ENCODE assay signal across 15 mouse cellular contexts in the genomic region with DNA sequence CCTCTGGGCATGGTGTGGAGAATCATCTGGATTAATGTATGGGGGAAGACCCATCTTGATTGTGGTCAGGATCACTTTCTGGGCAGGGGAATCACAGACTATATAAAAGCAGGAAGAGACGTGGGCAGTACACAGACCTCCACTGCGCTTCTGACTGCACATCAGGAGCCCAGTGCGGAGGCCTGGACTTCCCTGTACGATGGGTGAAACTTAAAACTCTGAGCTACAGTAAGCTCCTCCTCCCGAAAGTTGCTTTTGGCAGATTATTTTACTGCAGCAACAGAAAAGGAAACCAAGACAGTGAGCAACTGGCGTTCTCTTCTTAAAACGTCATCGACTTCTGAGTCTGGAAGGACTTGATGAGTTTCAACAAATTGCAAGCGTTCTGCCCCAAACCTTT. TPM values are rescaled to one million over a fixed set of nuclear protein-coding genes. Genes with fewer than 3 reads are reported as not detected.
DNase-seq lines count a peak whose midpoint lies in the region; ATAC-seq and TF ChIP-seq lines count a peak whose summit lies in the region.
"Had no signal": no experiment of that assay in that cellular context is flagged by ENCODE, and none has a peak within 500 bp of the region (broad histone marks: within the 10 kb centered on the region; RNA-seq: fewer than 3 reads in every experiment).

No protein-coding gene starts in this region.

- no peak for ATAC-seq in embryonic facial prominence, embryonic 14.5 days (ENCODE audit: low read depth)
- 0 out of 2 replicates have a peak, but pooled peaks have one; percentile 22 for ATAC-seq in megakaryocyte-erythroid progenitor cell, adult 5-6 weeks (replicated peaks; ENCODE audit: low FRiP score, low TSS enrichment, poor library complexity, severe bottlenecking)
- ATAC-seq in midbrain, postnatal 0 days (ENCODE audit: low FRiP score) = no peak
- ATAC-seq: hindbrain, embryonic 16.5 days had no signal

- peak; percentile 13 for DNase-seq in embryonic facial prominence, embryonic 14.5 days (ENCODE audit: low spot score)
- DNase-seq in embryonic facial prominence, embryonic 10.5 days (ENCODE audit: low spot score) = no peak
- peak; percentile 4 for DNase-seq in kidney, postnatal 14 days
- no peak for DNase-seq in kidney, adult 18-20 months
- peak; percentile 10 for DNase-seq in R1 (ENCODE audit: low read depth, low spot score)
- DNase-seq in adrenal gland, adult (ENCODE audit: inconsistent age in 2 of 2, low spot score in 1 of 2) = no peak
- DNase-seq in midbrain, postnatal 0 days (ENCODE audit: low spot score) = no peak
- DNase-seq: cerebellum, postnatal 10 days; gastrocnemius, postnatal 25 days had no signal

- no peak for TF ChIP-seq CTCF in midbrain, postnatal 0 days (IDR thresholded peaks at IDR 0.05)

- no peaks in the 10 kb centered on the region for H3K4me1 ChIP-seq in embryonic facial prominence, embryonic 14.5 days (ENCODE audit: control insufficient read depth, insufficient read depth, low read length)
- no peaks in the 10 kb centered on the region for H3K4me1 ChIP-seq in embryonic facial prominence, embryonic 10.5 days
- no peaks in the 10 kb centered on the region for H3K4me1 ChIP-seq in midbrain, postnatal 0 days (ENCODE audit: insufficient read depth, low read length)
- H3K4me1 ChIP-seq: megakaryocyte, embryonic 14.5 days had no signal

- no peaks in the 10 kb centered on the region for H3K9me3 ChIP-seq in embryonic facial prominence, embryonic 14.5 days (ENCODE audit: control insufficient read depth, low read length)
- H3K9me3 ChIP-seq in embryonic facial prominence, embryonic 10.5 days = no peaks in the 10 kb centered on the region
- H3K9me3 ChIP-seq in midbrain, postnatal 0 days (ENCODE audit: low read length) = no peaks in the 10 kb centered on the region
- H3K9me3 ChIP-seq: G1E; megakaryocyte, embryonic 14.5 days had no signal

- no peak overlapping the region for H3K4me3 ChIP-seq in embryonic facial prominence, embryonic 14.5 days (ENCODE audit: low read depth, low read length)
- no peak overlapping the region for H3K4me3 ChIP-seq in embryonic facial prominence, embryonic 10.5 days
- no peak overlapping the region for H3K4me3 ChIP-seq in midbrain, postnatal 0 days (ENCODE audit: low read depth, low read length)
- H3K4me3 ChIP-seq: layer of hippocampus, adult 2 months; megakaryocyte, embryonic 14.5 days had no signal

- no peaks in the 10 kb centered on the region for H3K27me3 ChIP-seq in embryonic facial prominence, embryonic 14.5 days (replicated peaks; ENCODE audit: control insufficient read depth, insufficient read depth, low read length)
- no peaks in the 10 kb centered on the region for H3K27me3 ChIP-seq in embryonic facial prominence, embryonic 10.5 days (replicated peaks; ENCODE audit: low read depth, poor library complexity, severe bottlenecking)
- H3K27me3 ChIP-seq in midbrain, postnatal 0 days (ENCODE audit: insufficient read depth, low read length) = no peaks in the 10 kb centered on the region

- no peaks in the 10 kb centered on the region for H3K36me3 ChIP-seq in embryonic facial prominence, embryonic 14.5 days (ENCODE audit: control insufficient read depth, insufficient read depth, low read length)
- H3K36me3 ChIP-seq in embryonic facial prominence, embryonic 10.5 days (replicated peaks) = no peaks in the 10 kb centered on the region
- no peaks in the 10 kb centered on the region for H3K36me3 ChIP-seq in midbrain, postnatal 0 days (ENCODE audit: insufficient read depth, low read length)
- H3K36me3 ChIP-seq: G1E had no signal

- 73% methylated on average over 9 of the region's 9 CpGs for WGBS in embryonic facial prominence, embryonic 14.5 days
- 91% methylated on average over 9 of the region's 9 CpGs for WGBS in embryonic facial prominence, embryonic 10.5 days
- 95% methylated on average over 9 of the region's 9 CpGs for WGBS in midbrain, postnatal 0 days

- H3K4me2 ChIP-seq in embryonic facial prominence, embryonic 14.5 days (ENCODE audit: low read depth, low read length) = no peak overlapping the region
- H3K4me2 ChIP-seq in midbrain, postnatal 0 days (ENCODE audit: low read depth, low read length, poor library complexity, severe bottlenecking) = no peak overlapping the region

- no peak overlapping the region for H3K27ac ChIP-seq in embryonic facial prominence, embryonic 14.5 days (replicated peaks; ENCODE audit: low read depth, low read length)
- H3K27ac ChIP-seq in embryonic facial prominence, embryonic 10.5 days (replicated peaks) = no peak overlapping the region
- H3K27ac ChIP-seq in midbrain, postnatal 0 days (ENCODE audit: low read depth, low read length) = no peak overlapping the region
- H3K27ac ChIP-seq: layer of hippocampus, adult 2 months; stomach, postnatal 0 days had no signal

- no peak overlapping the region for H3K9ac ChIP-seq in embryonic facial prominence, embryonic 14.5 days (ENCODE audit: low read depth, low read length)
- H3K9ac ChIP-seq in midbrain, postnatal 0 days (replicated peaks; ENCODE audit: low read length, poor library complexity, severe bottlenecking) = no peak overlapping the region

RNA-seq across cellular contexts. Expression of a gene that starts 23.4 kb away (rescaled TPM):
- 309 and 317 TPM in 2 replicates for polyA plus RNA-seq in embryonic facial prominence, embryonic 14.5 days (2014; fragmentation: Nextera tagmentation; extraction: Ambion mirVana)
- 287 and 300 TPM in 2 replicates for polyA plus RNA-seq in embryonic facial prominence, embryonic 10.5 days (2016; fragmentation: Nextera tagmentation; extraction: Ambion mirVana)
- 83.7 and 88.8 TPM in 2 replicates for total RNA-seq in megakaryocyte-erythroid progenitor cell, adult 5-6 weeks (2014; fragmentation: Nextera tagmentation)
- 154 and 178 TPM in 2 replicates for total RNA-seq in megakaryocyte-erythroid progenitor cell, adult 5-6 weeks (2017)
- total RNA-seq in midbrain, postnatal 0 days (2014; rRNA removed) = 42.7 and 48.9 TPM in 2 replicates
- polyA plus RNA-seq in midbrain, postnatal 0 days (2015; fragmentation: Nextera tagmentation; extraction: Ambion mirVana) = 183 TPM in 2 replicates

Comparison
In these comparisons a context has a peak if more than half of its experiments do, and no peak if none do; other contexts are left out.
1. DNase-seq: peak in embryonic facial prominence, embryonic 14.5 days (single experiment), kidney, postnatal 14 days (single experiment) and R1 (single experiment); none in embryonic facial prominence, embryonic 10.5 days (single experiment), kidney, adult 18-20 months (single experiment), adrenal gland, adult (0 of 2) and midbrain, postnatal 0 days (single experiment).